Mouse (Mus musculus): ENCODE measurements at regions not wholly inside any gene's neighbourhood (a gene's known extent, or its start where the extent isn't known, plus 50 kb on each side); places are given as distances from the start of the nearest gene placed in this dataset.

DNA sequence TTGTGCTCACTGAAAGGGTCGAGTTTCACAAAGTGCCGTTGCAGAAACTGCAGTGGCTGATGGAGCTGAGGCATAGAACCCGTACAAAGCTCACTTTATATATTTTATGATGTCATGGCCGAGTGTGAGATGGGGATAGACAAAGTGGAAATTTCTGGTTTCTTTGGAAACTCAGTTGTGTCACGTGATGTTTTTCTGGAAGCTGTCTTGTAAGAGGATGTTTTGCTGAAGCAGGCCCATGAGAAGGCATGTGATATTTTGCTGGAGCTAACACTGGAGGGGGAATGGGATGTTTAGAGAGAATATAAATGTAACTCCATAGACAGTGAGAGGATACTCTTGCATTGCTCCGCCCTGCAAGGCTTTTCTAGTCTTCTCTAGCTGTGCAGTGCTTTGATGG is 311.7 kb downstream of the Tmem132b start:
- H3K27ac ChIP-seq: no peak overlapping the region
- H3K9ac ChIP-seq: no peak overlapping the region
- WGBS (ENCODE audit: insufficient replicate concordance): 44% methylated on average over 6 of the region's 6 CpGs
- H3K27me3 ChIP-seq: no peaks in the 10 kb centered on the region
- H3K36me3 ChIP-seq: no peaks in the 10 kb centered on the region
- no peaks in the 10 kb centered on the region for H3K4me1 ChIP-seq (replicated peaks)
- ATAC-seq (ENCODE audit: low read depth): no peak
- no peak overlapping the region for H3K4me2 ChIP-seq
- DNase-seq: no peak
- H3K9me3 ChIP-seq (replicated peaks): peaks cover 24% of the 10 kb centered on the region
- no peak overlapping the region for H3K4me3 ChIP-seq (replicated peaks)

DNA sequence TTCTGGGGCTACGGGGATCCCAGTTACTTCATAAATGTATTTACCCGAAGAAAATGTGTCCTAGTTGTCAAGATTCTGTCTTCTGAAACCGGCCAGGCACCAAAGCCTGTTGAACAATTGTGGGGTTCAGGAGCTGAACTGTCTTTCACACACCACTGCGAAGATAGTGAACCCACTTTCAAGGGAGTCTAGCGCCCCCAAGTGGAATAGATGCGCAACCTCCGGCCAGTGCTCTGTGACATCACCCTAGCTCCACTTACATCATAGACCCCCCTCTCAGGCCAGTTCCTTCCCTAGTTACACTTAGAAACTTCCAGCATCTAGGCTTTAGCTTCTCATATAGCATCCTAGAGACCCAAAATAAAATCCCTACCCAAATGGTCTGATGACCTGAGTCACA is 318.1 kb downstream of the Tmem132b start:
- no peak overlapping the region for H3K4me2 ChIP-seq
- 72% methylated on average over 7 of the region's 7 CpGs for WGBS (ENCODE audit: insufficient replicate concordance)
- H3K4me1 ChIP-seq (replicated peaks): no peaks in the 10 kb centered on the region
- no peaks in the 10 kb centered on the region for H3K36me3 ChIP-seq
- H3K27me3 ChIP-seq: no peaks in the 10 kb centered on the region
- H3K9me3 ChIP-seq (replicated peaks): peaks cover 45% of the 10 kb centered on the region
- H3K4me3 ChIP-seq (replicated peaks): no peak overlapping the region
- DNase-seq (no peak), ATAC-seq (ENCODE audit: low read depth) (no peak)
- H3K27ac ChIP-seq: no peak overlapping the region
- H3K9ac ChIP-seq: no peak overlapping the region

DNA sequence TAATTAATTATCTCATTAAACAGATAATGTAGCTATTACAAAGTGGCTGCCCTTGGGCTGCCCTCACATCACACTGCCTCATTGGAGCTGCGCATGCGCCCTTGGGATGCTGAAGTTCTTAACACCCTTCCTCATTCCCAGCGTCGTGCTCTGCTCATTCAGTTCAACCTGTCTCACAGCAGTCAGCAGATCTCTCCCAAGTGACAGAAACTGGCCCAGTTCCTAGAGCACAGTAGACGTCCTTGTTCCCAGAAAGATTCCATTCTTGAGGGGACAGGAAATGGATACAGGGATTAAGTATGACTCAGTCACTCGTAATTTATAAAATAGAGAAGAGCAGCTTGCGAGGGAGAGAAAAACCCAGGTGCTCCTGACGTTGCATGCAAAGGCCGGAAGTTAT is 344.7 kb downstream of the Tmem132b start:
- H3K27me3 ChIP-seq: no peaks in the 10 kb centered on the region
- no peaks in the 10 kb centered on the region for H3K36me3 ChIP-seq
- H3K27ac ChIP-seq: no peak overlapping the region
- no peak overlapping the region for H3K4me2 ChIP-seq
- H3K9ac ChIP-seq: no peak overlapping the region
- H3K9me3 ChIP-seq (replicated peaks): peaks cover 19% of the 10 kb centered on the region; the same call in 1 of the 2 replicates
- DNase-seq: no peak
- no peaks in the 10 kb centered on the region for H3K4me1 ChIP-seq (replicated peaks)
- no peak overlapping the region for H3K4me3 ChIP-seq (replicated peaks)
- WGBS (ENCODE audit: insufficient replicate concordance): 63% methylated on average over 9 of the region's 9 CpGs
- no peak for ATAC-seq (ENCODE audit: low read depth)

DNA sequence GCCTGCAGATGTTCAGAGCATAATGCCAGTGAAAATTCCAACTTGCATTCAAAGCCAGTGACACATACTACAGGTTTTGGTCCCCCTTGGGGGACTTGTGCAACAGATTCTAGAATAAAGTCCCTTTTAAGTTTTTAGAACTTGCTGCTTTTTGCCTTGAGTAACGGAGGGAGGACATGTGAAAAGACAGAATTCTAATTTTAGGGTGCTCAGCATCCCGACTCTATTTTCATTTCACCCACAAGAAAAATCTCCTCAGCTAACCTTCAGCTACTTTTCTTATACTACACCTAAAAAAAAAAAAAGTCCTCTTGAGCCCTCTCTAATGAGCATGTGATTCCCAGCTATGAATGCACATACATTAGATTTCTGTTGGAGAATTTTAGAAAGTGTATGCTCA is 357.3 kb downstream of the Tmem132b start:
- DNase-seq: no peak
- no peak overlapping the region for H3K4me3 ChIP-seq (replicated peaks)
- ATAC-seq (ENCODE audit: low read depth): no peak

DNA sequence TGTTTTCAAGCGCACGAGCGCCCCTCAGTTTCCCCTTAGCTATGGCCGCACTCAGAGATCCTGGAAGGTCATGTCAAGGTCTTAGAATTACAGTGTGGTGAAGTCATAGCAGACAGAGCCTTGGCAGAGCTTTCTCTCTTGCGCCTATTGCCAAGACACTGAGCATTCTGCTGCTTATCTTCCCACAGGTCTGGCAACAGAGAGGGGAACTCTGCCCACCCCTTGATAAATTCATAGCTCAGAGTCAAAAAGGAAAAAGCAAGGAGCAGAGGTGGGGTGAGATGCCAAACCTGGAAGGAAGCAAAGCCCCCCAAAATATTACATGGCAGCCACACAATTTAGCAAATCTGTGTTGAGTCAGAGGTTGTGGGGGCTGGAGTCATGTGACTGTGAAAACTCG is 362.3 kb downstream of the Tmem132b start:
- H3K27me3 ChIP-seq: no peaks in the 10 kb centered on the region
- H3K9ac ChIP-seq: no peak overlapping the region
- no peak overlapping the region for H3K4me3 ChIP-seq (replicated peaks)
- no peak overlapping the region for H3K4me2 ChIP-seq
- H3K9me3 ChIP-seq (replicated peaks): peaks cover 21% of the 10 kb centered on the region; the same call in 1 of the 2 replicates
- no peak overlapping the region for H3K27ac ChIP-seq
- H3K36me3 ChIP-seq: no peaks in the 10 kb centered on the region
- 68% methylated on average over 6 of the region's 6 CpGs for WGBS (ENCODE audit: insufficient replicate concordance)
- H3K4me1 ChIP-seq (replicated peaks): no peaks in the 10 kb centered on the region
- DNase-seq (no peak), ATAC-seq (ENCODE audit: low read depth) (no peak)

More for the DNA sequence above, 357.3 kb downstream of the Tmem132b start:
- Histone ChIP-seq H3K36me3 (no peaks in the 10 kb centered on the region), H3K27ac (no peak overlapping the region), H3K9me3 (replicated peaks) (peaks cover 7% of the 10 kb centered on the region; the same call in 1 of the 2 replicates), H3K4me2 (no peak overlapping the region), H3K4me1 (replicated peaks) (no peaks in the 10 kb centered on the region), H3K9ac (no peak overlapping the region), H3K27me3 (no peaks in the 10 kb centered on the region)
- 47% methylated on average over 2 of the region's 2 CpGs for WGBS (ENCODE audit: insufficient replicate concordance)

DNA sequence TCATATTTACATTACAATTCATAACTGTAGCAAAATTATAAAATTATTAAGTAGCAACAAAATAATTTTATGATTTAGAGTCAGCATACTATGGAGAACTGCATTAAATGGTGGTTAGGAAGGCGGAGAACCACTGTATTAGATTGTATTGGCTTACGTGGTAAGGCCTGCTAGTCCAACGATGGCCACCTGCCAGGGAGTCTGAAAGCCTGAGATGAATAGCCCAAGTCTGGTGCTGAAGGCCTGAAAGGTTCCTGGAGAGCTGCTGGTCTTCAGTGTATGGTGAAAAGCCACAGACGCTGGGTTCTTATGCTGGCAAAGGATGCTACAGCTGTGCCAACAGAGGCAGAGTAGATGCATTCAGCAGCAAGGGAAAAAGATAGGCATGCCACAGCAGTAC is 370.5 kb downstream of the Tmem132b start:
- H3K9ac ChIP-seq: no peak overlapping the region
- no peak overlapping the region for H3K4me3 ChIP-seq (replicated peaks)
- DNase-seq: no peak
- no peaks in the 10 kb centered on the region for H3K36me3 ChIP-seq
- no peaks in the 10 kb centered on the region for H3K27me3 ChIP-seq
- H3K4me2 ChIP-seq: no peak overlapping the region
- H3K9me3 ChIP-seq (replicated peaks): peaks cover 19% of the 10 kb centered on the region; the same call in 1 of the 2 replicates
- H3K4me1 ChIP-seq (replicated peaks): no peaks in the 10 kb centered on the region
- WGBS (ENCODE audit: insufficient replicate concordance): 63% methylated on average over 4 of the region's 4 CpGs
- no peak for ATAC-seq (ENCODE audit: low read depth)
- no peak overlapping the region for H3K27ac ChIP-seq

DNA sequence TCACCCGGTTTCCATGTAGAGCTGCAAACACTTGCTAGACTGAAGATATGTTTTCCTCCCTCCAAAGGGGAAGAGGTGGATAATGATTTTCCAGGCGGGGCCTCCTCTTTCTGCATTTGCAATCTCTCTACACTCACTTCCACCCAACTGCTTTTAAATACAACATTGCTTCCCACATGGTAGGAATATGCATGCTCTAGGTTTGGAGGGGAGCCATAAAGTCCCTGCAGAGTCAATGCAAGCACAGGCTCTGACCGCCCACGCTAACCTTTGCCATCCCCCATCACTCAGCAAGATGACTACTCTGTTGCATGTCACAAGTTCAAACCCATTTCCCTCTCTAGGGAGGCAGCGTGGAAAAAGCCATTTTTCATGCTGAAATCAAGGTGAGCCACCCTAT is 372.9 kb downstream of the Tmem132b start:
- H3K4me2 ChIP-seq: no peak overlapping the region
- H3K36me3 ChIP-seq: no peaks in the 10 kb centered on the region
- no peaks in the 10 kb centered on the region for H3K27me3 ChIP-seq
- H3K9ac ChIP-seq: no peak overlapping the region
- ATAC-seq (ENCODE audit: low read depth): no peak
- no peak for DNase-seq
- H3K9me3 ChIP-seq (replicated peaks): peaks cover 32% of the 10 kb centered on the region
- 68% methylated on average over 5 of the region's 5 CpGs for WGBS (ENCODE audit: insufficient replicate concordance)
- no peaks in the 10 kb centered on the region for H3K4me1 ChIP-seq (replicated peaks)
- H3K27ac ChIP-seq: no peak overlapping the region
- H3K4me3 ChIP-seq (replicated peaks): no peak overlapping the region

DNA sequence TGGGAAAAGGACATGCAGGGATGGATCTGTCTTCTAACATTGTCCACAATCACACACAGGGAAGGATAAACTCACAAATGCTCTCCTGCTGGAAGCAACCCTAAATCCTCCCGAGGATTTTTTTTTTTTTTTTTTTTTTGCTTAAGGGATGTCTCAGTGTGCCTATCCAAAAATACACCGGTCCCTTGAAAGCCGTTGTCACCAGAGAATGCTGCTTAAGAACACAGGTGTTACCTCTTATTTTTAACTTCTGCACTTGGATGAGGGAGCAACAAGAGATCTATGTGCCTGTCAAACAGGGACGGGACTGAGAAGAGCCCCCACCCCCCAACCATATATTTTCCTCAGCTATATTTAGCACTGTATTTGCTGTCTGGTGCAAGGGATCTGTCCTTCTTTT is 375.8 kb downstream of the Tmem132b start:
- WGBS (ENCODE audit: insufficient replicate concordance): 74% methylated on average over 4 of the region's 4 CpGs
- H3K9ac ChIP-seq: no peak overlapping the region
- H3K4me2 ChIP-seq: no peak overlapping the region
- H3K27me3 ChIP-seq: no peaks in the 10 kb centered on the region
- peaks cover 47% of the 10 kb centered on the region for H3K9me3 ChIP-seq (replicated peaks)
- ATAC-seq (ENCODE audit: low read depth) (no peak), DNase-seq (no peak)
- no peaks in the 10 kb centered on the region for H3K36me3 ChIP-seq
- H3K27ac ChIP-seq: no peak overlapping the region
- no peaks in the 10 kb centered on the region for H3K4me1 ChIP-seq (replicated peaks)
- H3K4me3 ChIP-seq (replicated peaks): no peak overlapping the region

DNA sequence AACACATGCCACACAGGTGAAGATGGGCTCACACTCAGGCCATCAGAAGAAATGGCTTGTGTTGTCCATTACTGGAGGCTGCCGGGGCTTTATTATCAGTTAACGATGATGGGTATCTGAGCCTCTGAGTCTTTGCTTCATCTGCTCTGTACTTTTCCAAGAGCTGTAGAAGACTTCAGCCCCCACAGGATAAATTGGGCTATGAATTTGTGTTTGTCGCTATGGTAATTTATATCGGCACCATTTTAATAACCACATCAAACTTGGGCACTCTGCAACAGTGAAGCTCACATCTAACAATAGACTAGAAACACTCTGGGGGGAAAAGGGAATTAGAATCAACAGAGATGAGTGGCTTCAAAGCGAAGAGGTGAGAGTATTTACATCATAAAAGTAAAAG is 376.3 kb downstream of the Tmem132b start:
- Histone ChIP-seq H3K4me2 (no peak overlapping the region), H3K4me3 (replicated peaks) (no peak overlapping the region), H3K36me3 (no peaks in the 10 kb centered on the region), H3K9ac (no peak overlapping the region), H3K27me3 (no peaks in the 10 kb centered on the region), H3K27ac (no peak overlapping the region), H3K4me1 (replicated peaks) (no peaks in the 10 kb centered on the region), H3K9me3 (replicated peaks) (peaks cover 41% of the 10 kb centered on the region)
- no peak for DNase-seq
- WGBS (ENCODE audit: insufficient replicate concordance): 75% methylated on average over 5 of the region's 5 CpGs
- ATAC-seq (ENCODE audit: low read depth): no peak

DNA sequence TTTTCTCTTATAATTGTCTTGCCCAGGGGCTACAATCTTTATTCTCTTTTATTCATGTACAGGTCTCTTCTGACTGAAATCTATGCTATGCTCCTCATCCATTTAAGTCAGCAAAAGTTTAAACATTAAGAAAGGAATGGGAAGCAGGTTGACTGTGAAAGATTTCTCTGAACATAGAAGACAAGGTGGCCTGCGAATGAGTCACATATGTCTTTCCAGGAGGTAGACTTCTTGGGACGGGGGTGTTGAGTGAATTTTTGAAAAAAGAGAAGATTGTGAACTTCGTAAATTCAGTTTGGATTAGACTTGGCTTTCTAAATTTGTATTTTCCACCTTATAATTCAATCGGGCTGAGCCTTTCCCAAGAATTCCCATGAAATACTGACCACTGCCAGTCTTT is 384.3 kb downstream of the Tmem132b start:
- H3K4me1 ChIP-seq (replicated peaks): no peaks in the 10 kb centered on the region

DNA sequence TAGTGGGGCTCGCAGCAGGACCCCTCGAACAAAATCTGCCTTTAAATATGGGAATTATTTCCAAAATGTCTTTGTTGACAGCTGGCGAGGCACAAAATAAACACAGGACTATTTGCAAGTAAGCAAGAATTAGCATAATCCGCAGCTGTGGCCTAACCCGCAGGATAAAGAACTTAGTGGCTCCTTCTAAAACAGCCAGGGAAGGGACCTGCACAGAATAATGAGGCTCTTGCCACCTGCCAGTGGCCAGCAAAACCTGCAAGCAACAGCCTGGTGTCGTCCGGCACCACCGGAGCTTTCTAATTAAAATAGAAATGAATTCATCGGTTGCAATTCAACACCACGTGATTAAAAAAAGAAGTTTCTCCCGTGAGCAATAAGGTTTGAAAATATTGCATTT is 389.4 kb downstream of the Tmem132b start:
- Histone ChIP-seq H3K9ac (no peak overlapping the region), H3K27me3 (no peaks in the 10 kb centered on the region), H3K36me3 (no peaks in the 10 kb centered on the region), H3K4me1 (replicated peaks) (no peaks in the 10 kb centered on the region), H3K4me2 (no peak overlapping the region), H3K9me3 (replicated peaks) (peaks cover 27% of the 10 kb centered on the region), H3K4me3 (replicated peaks) (no peak overlapping the region), H3K27ac (no peak overlapping the region)
- DNase-seq (no peak), ATAC-seq (ENCODE audit: low read depth) (no peak)
- whole genome bisulfite sequencing (ENCODE audit: insufficient replicate concordance): 31% methylated on average over 11 of the region's 11 CpGs

More for the DNA sequence above, 384.3 kb downstream of the Tmem132b start:
- Histone ChIP-seq H3K4me3 (replicated peaks) (no peak overlapping the region), H3K4me2 (no peak overlapping the region), H3K9me3 (replicated peaks) (peaks cover 34% of the 10 kb centered on the region), H3K27ac (no peak overlapping the region), H3K27me3 (no peaks in the 10 kb centered on the region), H3K36me3 (no peaks in the 10 kb centered on the region), H3K9ac (no peak overlapping the region)
- DNase-seq (no peak), ATAC-seq (ENCODE audit: low read depth) (no peak)
- WGBS (ENCODE audit: insufficient replicate concordance): 59% methylated on average over 4 of the region's 4 CpGs

DNA sequence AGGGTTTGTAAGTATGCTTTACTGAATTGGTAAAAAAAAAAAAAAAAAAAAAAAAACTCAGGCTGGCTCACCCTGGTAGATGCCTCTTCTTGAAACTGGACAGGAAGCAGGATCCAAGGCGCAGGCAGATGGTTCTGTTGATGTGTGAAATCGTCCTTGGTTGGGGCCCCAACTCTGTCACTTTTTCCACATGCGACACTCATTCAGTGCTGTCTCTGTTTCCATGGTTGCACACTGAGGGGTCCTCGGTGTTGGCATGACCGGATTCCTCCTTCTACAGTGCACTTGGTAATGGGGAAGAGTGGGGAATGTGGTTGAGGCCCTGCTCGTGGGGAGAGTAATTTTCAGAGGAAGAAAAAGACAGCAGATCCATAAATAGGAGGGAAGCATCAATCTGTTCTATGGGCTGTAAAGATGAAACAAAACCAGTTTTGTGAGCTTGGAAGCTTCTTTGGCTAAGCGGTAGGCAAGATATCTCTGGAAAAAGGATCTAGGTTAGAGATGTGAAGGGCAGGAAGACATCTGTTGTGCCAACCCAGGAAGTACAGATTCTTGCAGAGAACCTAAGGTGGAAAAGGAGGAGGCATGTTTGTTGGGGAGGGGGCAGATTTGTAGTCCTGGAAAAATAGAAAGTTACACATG is 394.4 kb downstream of the Tmem132b start:
- no peak for DNase-seq
- no peak for ATAC-seq (ENCODE audit: low read depth)
- Histone ChIP-seq H3K4me2 (no peak overlapping the region), H3K36me3 (no peaks in the 10 kb centered on the region), H3K9ac (no peak overlapping the region), H3K4me1 (replicated peaks) (no peaks in the 10 kb centered on the region), H3K9me3 (replicated peaks) (peaks cover 9% of the 10 kb centered on the region), H3K4me3 (replicated peaks) (no peak overlapping the region), H3K27ac (no peak overlapping the region), H3K27me3 (no peaks in the 10 kb centered on the region)
- 54% methylated on average over 7 of the region's 7 CpGs for WGBS (ENCODE audit: insufficient replicate concordance)

Measured in liver, embryonic 13.5 days (tissue).